Mouse (Mus musculus): ENCODE measurements around the gene Mettl7a2.

Gene Mettl7a2

DNA sequence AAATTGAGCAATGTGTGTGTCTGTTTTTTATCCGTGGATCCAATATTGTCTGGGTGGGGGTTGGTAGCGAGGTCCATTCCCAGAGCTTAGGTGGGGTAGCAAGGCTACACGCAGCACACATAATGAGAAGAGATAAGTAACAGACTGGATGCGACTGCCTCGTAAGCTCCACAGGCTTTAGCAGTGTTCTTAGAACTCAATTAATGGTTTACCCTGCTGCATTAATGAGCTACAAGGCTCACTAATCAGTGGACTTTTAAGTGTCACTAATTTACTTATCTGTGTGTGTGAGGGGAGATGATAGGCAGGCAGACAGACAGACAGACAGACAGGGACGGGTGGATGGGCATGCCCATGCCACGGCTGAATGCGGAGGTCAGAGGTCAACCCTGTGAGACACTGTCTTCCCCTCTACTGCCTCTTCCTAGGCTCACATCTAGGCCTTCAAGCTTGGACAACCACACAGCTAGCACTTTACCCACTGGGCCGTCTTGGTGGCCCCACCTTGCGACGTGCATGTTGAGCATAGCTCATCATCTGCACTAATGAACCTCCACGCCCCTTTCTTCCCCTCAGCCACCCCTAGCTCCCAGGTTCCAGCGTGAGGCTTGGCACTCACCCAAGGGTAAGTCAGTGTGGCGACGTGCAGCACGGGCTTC, 47.7 kb downstream of the Mettl7a2 start:
- DNase-seq = no peak

DNA sequence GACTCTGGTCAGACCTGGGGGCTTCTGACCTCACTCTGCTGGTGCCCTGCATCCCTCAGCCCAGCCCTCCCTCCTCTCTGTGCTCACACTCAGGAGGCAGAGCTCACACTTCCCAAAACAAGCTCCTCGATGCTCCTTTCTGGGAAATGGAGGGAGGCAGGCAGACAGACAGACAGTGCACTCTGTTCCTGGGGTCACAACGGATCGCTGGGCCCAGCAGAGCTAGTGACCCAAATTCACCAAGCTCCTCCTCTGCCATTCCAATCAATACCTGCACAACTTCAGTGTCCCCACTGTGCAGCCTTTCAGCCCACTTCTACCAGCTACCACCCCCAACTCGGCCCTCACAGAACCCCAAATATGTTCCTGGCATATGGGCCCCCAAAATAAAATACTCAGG, 48.8 kb downstream of the Mettl7a2 start:
- DNase-seq = no peak

DNA sequence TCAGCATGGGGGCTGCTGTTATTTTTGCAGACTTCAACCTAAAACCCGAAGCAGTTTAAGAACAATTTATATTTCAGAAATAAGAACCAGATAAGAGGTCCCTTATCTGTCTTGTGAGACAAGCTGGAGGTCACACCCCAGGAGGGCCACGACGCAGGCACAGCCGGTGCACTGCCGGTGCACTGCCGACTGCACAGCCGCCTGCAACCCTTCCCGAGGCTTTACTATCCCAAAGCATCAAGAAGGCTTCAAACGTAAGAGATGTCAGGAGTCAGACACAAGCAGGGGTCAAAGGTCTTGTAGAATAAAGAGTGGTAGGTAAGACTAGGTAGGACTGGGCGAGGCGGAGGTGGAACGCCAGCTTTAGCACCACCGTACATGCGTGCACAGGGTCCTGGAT, 49.3 kb downstream of the Mettl7a2 start:
- no peak for DNase-seq

DNA sequence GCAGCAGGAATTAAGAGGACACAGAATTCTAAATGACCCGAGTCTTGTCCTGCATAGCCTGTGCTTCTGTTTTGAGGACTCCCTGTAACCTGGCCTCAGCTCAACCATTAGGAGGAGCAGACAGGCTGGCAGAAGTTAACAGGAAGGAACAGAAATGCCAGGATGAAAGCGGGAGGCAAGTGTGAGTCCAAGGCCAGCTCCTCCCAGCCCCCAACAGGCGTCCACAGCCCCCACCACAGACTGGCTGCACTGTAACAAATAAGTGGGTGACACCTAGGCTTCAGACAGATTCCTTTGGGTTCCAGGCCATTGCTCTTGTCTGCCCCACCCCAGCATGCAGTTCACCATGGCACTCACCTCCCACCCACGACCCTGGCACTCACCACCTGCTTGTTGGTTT, 49.8 kb downstream of the Mettl7a2 start:
- DNase-seq = no peak

DNA sequence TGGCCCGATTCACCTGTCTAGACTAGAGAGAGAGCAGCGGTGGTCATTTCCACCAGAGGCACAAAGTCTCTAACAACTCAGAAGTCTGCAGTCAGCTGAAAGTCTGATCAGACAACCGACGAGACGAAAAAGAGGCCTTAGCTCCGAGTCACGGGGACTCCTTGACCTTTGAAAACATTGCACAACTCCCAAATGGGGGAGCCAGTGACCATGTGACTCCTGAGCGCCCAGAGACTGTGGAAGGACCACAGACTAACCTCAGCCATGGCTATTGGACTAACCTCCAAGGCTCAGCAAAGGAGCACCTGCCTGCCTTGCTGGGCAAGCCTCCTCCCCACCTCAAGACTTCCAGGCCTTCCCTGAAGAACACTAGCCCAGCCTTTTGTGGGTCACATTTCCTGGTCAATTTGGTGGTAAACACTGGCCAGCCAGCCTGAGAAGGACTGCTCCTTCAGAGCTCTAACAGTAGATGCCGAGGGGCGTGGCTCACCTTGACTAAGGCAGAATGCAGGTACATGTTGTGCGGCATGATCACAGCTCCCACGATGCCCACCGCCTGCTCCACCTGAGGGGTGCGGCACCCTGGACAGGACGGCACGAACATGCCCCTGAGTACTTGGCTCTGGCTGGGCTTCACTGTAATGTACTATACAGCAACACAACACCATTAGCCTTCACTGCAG, 50.5 kb downstream of the Mettl7a2 start:
- no peak for DNase-seq

DNA sequence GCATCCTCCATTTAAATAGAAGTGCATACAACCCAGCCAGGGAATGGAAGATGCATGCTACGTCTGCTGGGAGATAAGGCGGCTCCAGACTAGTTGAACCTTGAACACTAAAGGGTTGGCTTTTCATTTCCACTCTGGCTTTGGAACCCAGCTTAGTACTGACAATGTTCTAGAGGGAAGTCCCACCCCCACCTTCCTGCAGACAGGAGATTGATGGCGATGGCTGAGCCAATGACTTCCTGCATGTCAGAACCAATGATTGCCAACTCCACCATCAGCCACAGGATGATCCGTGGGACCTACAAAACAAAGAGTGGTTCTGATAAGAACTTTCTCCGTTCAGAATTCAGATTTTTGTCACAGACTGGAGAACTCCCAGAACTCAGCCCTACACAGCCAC, 53.1 kb downstream of the Mettl7a2 start:
- DNase-seq = no peak

DNA sequence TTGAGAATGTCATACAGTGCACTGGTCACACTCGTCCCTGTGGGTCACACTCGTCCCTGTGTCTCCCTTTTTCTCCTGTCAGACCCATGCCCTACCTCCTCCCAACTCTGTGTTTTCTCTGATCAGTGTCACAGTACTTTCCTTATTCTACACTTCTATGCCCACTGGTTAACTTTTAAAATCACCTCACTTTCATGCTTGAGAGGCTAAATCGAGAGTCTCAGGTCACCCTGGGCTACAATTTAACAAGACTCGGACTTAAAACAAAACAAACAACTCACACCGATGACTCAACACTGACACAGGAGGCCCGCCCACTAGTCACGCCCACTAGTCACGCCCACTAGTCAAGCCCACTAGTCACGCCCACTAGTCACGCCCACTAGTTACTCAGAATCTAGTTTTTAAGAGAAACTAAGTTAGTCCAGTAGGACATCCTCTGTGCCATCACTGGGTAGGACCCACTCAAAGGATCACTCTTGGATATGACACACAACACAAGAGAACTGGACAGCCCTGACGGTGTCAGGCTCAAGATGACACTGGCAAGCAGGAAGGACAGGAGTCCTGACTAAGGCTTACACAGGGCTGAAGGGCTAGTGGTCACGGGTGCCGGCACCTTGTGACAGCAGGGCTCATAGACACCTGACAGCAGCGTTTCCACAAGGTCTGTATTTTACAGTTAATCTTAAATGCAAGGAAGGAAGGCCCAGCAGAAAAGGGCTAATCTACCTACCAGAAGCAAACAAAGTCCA, 58.1 kb downstream of the Mettl7a2 start:
- DNase-seq = no peak
